Mouse (Mus musculus) layer of hippocampus, adult 8-10 months (tissue): Measurements from ENCODE around the gene Oaz1. TPM values are rescaled to one million over a fixed set of nuclear protein-coding genes. Genes with fewer than 3 reads are reported as not detected.
"Not testable (repeated sequence)": the region's sequence is repeated elsewhere in the genome, so short reads cannot be mapped to it uniquely, and the experiment has no call there.

ENCODE experiments used
- DNase-seq, 2 experiments: peaks; one replicate each; pipeline ENCODE4 v3.0.0; 2022; ENCODE audit warnings: low spot score in 2 of 2
- total RNA-seq, 4 experiments: library from RNA; stranded (reverse); gene quantifications; 2 replicates each; pipeline ENCODE4 v1.2.4; 2022

Oaz1 gene
- total RNA-seq, 4 experiments from 2014 or later = 475 to 520 (median 506) TPM

DNA sequence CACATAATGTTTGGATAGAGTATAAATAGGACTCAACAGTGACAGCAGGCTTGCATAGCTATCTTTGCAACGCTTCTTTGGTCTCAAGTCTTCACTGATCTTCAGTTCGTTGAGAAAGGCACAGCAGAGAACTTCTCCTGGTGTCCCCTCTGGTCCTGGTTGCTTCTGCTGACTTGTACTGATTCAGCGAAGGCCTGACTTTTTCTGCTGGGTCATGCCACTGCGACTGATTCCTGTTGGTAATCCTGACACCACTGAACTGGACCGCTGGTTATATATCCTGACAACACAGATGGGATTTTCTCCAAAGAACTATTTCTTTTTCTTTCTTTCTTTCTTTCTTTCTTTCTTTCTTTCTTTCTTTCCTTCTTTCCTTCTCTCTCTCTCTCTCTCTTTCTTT, 3.9 kb upstream of the Oaz1 start:
- no peak for DNase-seq

DNA sequence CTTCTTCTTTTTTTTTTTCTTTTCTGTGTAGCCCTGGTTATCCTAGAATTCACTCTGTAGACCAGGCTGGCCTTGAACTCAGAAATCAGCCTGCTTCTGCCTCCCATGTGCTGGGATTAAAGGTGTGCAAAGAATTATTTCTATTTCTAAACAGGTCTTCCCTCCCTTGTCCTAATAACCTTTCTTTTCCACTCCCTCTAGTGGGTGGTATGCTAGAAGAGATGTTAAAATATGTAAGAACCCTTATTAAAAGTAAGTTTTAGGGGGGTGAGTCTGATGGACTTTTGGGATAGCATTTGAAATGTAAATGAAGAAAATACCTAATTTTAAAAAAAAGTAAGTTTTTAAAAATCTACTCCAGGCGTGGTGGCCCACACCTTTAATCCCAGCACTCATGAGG, 3.1 kb upstream of the Oaz1 start:
- no peak for DNase-seq

DNA sequence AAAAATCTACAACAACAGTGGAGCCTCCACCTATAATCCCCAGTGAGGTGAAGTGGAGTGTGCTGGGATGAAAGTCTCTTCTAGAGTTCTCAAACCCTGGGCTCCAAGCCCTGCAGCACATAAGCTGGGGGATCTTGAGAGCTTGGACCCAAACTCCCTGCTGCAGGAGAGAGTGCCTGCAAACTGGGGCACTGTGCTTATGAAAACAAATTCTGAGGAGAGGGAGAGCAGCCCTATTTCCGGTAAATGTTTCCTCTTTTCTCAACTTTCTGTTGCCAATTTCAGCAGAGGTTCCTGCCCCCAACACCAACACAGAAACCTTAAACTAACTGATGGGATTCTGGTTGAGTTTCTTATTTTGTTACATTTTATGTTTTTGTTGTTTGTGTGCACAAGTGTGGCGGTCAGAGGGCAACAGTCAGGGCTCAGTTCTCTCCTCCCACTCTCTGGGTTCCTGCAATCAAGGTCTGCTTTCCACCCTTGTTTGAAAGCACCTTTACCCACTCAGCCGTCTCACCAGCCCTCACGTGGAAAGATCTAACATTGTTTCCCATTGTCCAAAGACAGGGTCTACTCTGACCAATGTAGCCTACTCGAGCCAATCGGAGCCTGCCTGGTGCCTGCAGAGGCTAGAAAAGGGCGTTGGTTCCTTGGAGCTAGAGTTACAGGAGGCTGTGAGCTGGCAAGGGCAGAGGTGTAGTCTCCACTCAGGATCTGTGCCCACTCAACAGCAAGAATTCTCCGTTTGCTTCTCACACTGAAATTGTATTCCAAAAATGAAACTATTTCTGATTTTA, 2.4 kb upstream of the Oaz1 start:
- no peak for DNase-seq

DNA sequence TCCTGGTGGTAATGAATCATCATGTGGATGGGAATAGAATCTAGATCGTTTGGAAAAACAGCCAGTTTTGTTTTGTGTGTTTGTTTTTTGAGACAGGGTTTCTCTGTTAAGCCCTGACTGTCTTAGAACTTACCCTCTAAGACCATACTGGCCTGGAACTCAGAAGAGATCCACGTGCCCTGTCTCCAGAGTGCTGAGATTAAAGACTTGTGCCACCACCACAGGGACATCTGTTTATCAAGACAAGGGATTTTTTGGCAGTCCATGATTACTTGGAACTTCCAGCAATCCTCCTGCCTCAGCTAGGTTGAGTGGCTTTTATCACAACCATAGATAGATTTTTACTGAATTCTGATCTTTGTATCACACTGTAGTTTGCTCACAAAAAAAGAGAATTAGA, 1.6 kb upstream of the Oaz1 start:
- no peak for DNase-seq

DNA sequence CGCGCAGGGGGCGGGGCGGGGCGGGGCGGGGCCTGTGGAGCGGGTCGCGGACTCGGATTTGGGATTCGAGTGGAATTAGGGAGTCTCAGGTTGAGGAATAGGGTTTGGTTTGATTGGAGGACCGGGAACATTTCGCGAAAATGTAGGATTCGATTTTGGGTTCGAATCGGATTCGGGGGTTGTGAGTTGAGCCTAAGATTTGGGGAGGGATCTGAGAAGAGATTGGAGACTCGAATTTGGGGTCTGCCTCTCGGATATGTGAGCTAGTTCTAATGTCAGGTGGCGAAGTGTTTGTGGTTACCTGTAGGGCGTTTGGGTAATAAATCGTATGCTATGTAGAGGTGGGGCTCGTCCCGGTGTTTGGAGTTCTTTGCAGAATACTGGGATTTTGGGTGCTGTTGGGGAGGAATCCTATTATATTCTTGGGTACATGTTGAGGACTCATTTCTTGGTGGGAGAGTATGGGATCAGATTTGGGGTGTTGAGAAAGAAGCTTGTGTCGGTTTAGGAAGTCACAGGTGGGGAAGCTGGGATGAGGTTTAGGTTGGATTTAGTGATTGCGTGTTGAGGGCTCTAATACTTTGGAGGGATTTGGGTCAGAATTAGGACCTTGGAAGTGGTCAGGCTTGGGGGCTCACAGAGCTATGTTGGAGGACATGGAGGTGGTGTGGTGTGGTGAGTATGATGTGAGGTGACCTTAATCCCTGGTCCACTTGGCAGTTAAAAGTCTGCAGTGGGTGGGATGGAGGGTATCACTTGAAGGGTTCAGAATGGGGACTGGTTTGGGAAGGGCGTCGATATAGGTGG, 810 bp downstream of the Oaz1 start:
- DNase-seq = no peak

DNA sequence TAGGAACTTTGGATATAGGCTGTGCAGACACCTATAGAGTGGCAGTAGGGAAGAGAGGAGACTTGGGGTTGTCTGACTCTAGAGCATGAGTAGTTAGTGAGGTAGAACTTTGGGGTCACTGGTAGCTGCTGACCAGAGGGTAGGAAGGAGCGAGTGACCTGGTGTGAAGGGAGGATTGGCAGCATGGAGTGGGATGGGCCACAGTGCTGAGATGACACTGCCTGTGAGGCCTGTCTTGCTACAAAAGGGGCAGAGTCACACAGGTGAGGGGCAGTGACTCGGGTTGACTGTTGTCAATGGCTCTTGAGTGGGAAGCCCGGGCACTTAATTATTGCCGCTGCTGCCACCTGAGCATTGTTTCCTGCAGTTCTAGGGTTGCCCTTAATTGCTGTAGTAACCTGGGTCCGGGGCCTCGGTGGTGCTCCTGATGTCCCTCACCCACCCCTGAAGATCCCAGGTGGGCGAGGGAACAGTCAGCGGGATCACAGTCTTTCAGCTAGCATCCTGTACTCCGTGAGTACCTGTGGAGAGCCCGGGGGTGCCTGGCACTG, 1.5 kb downstream of the Oaz1 start:
- DNase-seq = no peak

DNA sequence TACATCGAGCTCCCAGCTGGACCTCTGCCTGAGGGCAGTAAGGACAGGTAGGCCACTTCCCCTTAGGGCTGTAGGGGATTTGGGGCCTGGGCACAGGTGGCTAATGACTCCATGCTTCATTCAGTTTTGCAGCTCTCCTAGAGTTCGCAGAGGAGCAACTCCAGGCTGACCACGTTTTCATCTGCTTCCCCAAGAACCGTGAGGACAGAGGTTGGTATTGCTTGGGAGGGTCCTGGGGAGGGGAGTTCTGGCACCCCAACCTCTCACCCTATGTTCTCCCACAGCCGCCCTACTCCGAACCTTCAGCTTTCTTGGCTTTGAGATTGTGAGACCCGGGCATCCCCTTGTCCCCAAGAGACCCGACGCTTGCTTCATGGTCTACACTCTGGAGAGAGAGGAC, 2.1 kb downstream of the Oaz1 start:
- DNase-seq = not testable (repeated sequence)

DNA sequence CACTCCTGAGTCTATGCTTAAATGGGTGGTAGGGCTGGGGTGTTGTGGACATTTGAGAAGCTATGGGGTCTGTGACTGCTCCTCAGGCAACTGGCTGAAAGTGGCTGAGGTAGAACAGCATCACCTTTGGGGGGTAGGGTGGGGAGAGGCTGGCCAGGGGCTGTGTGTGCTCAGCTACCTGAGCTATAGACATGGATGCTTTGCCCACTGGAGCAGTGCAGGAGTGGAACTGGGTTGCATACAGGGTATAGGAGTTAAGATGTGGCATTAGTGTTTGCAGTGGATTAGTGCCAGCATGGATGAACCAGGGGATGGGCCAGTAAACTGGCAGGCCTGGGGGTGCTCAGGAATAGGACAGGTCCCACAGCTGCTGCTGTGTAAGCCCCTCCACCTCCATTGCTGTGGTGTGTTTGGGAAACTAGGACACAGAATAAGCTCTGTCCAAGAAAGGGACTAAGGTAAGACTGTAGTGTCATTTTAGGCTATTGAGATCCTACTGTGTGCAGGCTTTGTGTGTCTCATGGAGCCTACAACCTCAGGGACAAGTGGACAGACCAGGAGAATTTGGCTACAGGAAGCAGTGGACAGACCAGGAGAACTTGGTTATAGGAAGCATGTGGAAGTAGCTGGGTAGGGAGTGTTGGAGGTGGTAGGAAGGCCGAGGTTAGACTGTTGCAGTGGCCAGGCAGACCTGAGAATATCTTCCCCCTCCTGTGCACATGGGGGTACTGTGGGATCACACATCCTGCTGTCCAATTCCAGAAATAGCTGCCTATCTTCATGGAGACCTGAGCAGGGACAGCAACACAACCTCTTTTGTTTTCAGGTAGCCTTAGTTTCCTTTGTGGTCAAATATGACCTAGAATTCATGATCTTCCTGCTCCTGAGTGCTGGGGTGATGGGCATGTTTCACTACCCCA, 3.2 kb downstream of the Oaz1 start:
- no peak for DNase-seq

DNA sequence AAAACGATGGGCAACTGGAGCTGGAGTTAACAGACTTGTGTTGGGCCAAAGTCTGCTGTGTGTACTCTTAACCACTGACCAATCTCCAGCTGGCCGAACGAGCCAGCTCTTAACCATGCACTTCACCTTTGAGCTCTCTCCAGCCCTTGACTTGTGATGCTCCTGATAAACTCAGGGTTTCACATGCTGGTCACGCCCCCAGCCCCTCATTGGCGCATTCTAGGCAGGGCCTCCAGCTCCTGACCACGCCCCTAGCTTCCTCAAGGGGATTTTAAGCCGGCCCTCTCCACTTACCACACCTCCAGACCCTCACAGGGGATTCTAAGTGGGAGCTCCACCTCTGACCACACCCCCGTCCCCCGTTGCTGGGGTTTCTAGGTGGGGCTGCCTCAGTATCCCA, 4.7 kb downstream of the Oaz1 start:
- DNase-seq = no peak

DNA sequence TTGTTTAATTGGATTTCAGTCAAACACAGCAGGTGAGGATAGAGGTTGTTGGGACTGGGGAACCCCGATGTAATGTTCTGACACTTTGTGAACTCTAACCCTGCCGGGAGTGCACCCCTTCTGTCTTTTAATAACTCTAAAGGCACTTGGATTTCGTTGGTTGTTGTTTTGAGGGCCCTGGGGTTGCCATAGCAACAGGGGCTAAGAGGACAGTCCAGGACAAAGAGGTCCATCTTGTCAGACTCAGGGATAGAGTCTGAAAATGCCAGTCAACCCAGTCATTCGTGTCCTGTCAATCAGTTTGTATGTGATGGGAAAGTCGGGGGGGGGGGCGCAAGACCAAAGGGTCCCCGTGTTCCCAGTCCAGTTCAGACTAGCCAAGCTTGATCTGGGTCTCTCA, 6.4 kb downstream of the Oaz1 start:
- no peak for DNase-seq

DNA sequence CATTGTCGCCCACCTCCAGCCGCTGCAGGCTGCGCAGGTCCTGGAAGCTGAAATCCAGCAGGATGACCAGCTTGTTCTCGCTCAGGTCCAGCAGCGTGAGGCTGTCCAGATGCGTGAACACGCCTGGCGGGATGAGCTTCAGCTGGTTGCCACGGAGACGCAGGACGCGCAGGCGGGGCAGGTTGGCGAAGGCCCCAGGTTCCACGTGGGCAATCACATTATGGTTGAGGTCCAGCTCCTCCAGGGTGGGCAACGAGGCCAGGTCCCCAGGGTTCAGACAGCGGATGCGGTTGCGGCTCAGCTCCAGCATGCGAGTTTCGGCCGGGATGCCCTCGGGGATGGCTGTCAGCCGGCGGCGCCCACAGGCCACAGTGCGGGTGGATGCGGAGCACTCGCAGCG, 9.2 kb downstream of the Oaz1 start:
- no peak for DNase-seq

DNA sequence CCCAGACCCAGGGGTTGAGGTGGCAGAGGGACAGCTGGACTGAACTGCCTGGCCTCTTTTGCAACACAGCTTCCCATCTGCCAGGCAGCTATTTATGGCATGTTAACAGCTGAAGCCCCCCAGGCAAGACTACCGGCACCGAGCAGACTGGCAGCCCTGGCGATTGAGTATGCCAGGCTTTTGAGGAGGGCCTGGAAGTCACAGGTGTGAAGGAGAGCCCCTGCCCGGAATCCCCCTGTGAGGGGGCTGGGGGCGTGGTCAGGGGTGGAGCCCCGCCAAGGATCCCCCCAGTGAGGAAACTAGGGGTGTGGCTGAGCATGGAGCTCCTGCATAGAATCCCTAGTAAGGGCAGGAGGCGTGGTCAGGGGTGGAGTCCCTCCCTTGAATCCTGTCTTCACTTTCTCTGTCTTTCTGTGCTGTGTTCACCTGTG, 10.5 kb downstream of the Oaz1 start:
- DNase-seq = no peak

DNA sequence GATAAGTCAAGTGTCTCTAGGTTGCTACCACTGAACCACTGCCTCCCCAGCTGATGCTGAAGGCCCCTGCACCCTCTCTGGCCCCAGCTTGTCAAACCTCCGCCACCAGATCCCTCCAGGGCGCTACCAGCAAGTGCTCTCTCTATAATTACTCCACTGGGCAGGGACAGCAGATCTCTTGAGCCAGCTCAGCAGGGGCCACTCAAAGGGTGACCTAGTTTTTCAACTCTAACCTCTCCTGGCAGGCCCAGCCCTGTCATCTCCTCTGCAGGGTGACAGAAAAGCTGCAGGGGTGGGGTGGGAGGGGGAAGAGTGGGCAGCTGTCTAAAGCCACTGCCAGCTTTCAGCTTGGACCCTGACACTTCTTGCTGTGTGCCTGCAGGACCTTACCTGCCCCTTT, 11.4 kb downstream of the Oaz1 start:
- no peak for DNase-seq

DNA sequence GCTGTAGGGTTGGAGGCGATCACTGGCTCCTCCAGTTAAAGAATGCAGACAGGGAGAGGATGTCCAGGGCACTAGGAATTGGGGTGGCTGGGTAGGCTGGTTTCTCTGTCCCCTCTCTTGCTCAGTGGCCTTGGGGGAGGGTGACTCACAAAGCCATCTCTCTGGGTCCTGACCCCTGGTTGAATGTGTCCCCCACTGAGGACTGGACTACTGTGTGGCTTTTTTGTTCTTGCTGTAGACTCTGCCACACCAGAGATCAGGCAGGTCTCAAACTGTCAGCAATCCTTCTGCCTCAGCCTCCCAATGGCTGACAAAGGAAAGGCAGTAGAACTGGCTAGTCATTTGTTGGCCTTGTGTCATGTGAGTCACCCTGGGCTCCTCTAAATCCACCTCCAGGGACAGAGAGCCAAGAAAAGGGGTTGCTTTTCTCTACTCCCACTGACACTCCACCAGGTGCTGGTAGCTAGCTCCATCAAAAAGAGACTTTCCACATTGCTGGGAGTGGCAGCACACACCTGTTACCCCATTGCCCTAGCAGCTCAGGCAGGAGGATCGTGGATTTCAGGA, 12.0 kb downstream of the Oaz1 start:
- no peak for DNase-seq

DNA sequence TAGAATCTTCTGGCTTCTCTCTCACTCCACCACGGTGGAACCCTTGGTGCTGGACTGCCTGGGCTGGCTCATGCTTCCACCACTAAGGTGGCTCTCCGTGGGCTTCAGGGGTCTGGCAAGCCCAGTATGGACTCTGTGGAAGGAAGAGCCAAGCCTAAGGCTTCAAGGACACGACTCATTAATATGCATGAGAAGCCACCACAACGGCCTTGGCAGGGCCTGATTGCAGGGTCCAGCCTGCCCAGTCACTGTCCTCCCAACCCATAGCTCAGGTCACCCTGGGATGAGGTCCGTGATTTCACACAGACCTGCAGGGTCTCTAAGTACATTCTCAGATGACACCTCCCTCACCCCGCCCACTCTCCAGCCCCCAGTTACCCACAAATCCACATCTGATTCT, 13.4 kb downstream of the Oaz1 start:
- no peak for DNase-seq

DNA sequence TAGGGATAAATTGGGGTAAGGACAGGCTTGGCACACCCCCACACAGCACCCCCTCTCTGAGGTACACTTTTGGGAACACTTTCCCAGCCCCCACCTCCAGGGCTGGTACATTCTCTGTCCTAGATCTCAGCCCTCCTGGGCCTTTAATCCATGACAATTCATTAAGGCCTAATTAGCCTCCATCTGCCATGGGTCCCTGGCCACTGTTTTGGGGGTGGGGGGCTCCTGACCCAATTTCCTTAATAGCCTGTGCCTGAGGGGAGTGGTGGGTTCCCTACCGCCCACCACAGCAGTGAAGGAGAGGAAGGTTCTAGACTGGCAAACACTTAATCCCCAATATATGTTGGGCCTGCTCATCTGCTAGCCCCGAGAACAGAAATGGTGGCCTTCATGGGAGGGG, 15.2 kb downstream of the Oaz1 start:
- DNase-seq = no peak

DNA sequence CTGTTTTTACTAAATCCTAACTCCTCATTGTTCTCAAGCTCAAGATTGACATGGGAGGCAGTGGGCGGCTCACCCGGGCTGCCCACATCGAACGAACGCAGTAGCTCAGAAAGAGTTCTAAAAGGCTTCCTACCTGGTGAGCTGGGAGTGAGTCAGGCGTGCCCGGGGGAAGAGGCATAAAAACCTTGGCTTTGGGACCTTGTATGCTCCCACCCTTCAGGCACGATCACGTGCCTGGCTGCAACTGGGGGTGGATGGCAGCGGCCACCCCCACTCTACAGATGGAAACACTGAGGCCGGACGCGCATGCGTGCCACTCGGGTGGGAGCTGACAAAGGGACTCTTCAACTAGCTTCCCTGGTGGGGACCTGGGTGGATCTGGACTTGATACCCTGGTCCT, 15.9 kb downstream of the Oaz1 start:
- no peak for DNase-seq

DNA sequence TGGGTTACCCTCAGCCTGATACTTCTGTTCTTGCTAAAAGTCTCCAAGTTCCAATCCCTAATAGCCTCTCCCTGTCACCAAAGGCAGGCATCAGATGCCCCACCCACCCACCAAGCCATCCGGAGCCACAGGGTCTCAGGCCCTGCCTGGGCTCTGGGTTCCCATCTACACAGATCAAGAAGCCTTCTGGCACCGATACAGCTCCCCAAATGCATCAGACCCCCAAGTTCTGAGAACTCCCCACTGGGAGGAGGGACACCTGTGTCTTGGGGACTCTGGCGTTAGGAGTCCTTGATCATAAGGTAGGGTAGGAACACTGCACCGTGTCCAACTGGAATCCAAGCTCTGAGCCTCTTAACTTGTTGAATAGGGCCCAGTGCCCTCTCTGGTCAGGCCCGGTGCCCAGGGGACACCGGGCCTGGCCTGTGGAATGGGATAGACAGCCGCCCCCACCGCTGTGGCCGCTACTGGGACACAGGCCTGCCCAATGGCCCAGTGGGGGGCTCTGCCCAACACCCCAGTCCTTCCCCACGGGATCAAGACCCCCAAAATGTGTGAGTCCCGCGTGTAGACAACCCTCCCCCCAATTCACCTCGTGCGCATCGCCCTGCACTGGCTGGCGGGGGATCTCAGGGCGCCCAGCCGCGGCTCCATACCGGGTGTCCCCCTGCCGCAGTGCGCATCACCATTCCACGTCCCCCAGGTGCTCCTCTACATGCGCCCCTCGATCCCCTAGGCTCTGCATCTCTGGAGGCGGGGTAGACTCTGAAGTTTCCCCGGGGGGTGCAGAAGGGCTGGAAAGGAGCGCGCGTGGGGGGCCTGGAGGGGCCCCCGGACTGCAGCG, 16.9 kb downstream of the Oaz1 start:
- DNase-seq = no peak

DNA sequence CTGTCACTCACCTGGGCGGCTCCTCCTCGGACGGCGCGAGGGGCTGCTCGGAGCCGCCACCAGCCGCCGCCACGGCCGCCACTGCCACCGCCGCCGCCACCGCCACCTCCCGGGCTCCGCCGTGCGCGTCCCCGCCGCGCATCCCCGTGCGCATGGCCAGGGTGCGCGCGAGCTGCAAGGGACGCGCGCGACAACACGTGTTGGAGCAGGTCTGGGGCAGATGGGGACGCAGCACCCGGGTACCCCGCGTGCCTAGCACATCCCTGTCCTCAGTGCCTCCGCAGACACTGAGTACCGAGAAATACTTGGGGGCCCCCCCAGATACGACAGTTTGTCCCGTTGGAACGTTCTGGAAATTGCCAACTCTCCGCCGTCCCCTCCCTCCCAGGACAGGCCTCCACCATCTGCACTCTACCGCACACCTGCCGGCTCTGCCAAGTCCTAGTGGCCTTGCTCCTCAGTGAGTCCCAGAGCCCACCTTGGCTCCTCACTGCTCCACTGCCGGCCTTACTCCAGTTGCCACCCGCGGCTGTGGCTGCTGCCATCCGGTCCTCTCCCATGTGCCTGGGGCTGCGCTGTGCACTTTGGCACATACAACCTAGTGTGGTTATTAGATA, 17.6 kb downstream of the Oaz1 start, which contains the start of gene Lingo3:
TSS of gene Lingo3 (minus strand) at position 109 of the 617 bp plus-strand sequence.
- DNase-seq = no peak
